Mouse (Mus musculus) left cerebral cortex, postnatal 36 days (tissue): Measurements from ENCODE around the gene Calcoco1. TPM values are rescaled to one million over a fixed set of nuclear protein-coding genes. Genes with fewer than 3 reads are reported as not detected.

Source experiments
- DNase-seq, 2 experiments: peaks; one replicate each; pipeline ENCODE4 v3.0.0; 2021 to 2022; ENCODE audit warnings: low spot score in 2 of 2, mixed read lengths in 1 of 2
- intact Hi-C: fragments of 180-260 bp; cut with DNase I; formaldehyde crosslinking; loops from one replicate; pipeline ENCODE4 v1.15.1; 2025
- total RNA-seq, 2 experiments: library from RNA; stranded (reverse); gene quantifications; 2 replicates each; pipeline ENCODE4 v1.2.3; 2021

The Calcoco1 gene
- 10 to 100 TPM; 70.8 to 82.0 TPM for total RNA-seq

DNA sequence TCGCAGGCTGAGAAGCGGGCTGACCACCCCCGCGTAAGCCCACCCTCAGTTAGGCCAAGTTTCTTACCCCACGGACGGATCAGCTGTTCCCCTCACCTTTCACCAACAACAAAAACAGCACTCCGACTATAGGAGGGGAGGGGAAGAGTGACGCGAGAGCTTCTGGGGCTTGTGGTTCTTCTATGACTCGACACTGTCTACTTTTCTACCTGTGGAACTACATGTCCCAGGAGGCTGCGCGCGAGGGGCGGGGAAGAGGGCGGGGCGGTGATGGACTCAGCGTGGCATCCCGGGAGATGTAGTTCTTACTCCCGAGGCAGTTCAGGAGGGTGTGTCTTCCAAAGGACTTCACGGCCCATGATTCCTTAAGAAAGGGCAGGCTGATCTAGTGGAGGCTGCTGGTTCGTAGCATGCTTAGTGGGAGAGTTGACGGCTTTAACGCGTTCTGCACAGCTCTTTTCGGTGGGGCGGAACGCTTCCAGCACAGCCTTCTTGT, at the start of gene Calcoco1:
TSS of gene Calcoco1 (minus strand) at position 199 of the 496 bp plus-strand sequence.
- DNase-seq = peak; percentile 91
- intact Hi-C loops = no loop called here

DNA sequence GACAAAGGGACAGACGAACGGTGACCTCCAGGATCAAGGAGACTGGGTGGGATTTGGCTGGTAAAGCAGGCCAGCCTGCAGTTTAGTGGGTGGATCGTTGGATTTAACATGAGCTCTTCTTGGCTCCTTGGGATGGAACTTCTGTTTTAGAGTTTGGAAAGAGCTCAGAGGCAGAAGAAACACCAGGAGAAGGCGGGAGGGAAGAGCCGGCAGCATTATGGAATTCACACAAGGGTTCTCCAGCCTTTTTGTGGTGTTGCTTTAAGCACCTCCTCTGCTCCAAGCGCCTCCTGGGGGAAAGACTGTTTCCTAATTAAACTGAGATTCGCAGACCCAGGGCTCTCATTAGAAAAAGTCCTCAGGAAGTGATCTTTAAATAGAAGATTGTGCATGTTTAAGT, 48.9 kb upstream of the Calcoco1 start:
- intact Hi-C loops = no loop called here
- DNase-seq = peak in 1 of 2 experiments; percentile 21

DNA sequence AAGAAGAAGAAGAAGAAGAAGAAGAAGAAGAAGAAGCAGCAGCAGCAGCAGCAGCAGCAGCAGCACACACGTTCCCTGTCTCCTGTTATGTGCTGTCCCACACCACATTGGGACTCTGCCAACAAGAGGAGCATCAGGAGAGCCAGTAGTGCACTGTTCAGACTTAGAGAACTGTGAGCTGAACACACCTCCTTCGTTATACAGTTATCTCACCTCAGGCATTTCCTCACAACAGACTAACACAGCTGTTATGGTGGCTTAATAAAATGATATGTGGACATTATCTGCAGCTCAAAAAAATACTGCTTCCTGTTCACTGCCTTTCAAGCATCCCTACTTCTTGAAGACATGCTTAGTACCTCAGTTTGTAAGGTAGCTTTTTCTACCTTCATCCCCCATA, 43.2 kb upstream of the Calcoco1 start:
- intact Hi-C loops = no loop called here
- DNase-seq = no peak

DNA sequence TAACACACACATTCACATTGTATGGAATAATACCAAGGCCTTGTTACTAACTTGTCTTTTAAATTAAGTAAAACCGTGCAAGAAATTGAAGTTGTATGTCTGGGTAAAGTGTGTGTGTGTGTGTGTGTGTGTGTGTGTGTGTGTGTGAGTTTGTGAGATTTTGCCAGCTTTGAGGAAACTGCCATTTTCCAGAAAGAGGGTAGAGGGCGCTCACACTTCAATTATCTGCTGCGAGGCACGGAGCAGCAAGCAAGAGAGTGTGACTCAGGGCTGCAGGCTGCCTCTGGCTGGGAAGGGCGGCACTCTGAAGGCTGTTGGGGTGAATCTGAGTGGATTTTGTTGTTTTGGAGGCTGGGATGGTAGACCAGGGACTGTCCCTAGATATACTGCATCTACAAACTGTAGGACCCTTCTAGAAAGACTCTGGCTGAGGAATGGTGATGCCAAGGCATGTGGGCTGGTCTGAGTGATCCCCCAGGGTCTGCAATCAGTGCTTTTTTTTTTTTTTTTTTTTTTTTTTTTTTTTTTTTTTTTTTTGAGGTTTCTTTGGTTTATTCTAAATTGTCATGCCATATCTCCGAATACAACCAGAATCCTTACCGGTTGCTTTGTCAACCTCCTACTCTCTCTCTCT, 39.9 kb upstream of the Calcoco1 start:
- DNase-seq = peak; percentile 55 to 56
- intact Hi-C loops = loop anchor here (2.0 to 5.0 kb wide), 4 partner anchors 47 to 415 kb away; no protein-coding TSS in a partner anchor

DNA sequence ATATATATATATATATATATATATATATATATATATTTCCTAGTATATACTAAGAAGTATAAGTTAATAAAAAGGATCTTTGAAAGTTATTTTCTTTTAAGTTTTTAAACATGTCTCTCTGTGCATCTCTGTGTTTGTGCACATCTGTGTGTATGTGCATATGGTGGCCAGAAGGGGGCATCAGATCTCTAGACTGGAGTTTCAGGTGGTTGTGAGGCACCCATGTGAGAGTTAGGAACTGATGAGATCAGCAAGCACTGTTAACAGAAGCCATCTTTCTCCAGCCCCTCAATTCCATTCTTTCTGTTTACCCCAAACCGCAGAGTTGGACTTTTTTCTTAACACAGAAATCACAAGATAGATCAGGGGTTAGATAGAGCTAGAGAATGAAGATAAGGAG, 35.7 kb upstream of the Calcoco1 start:
- intact Hi-C loops = no loop called here
- no peak for DNase-seq

DNA sequence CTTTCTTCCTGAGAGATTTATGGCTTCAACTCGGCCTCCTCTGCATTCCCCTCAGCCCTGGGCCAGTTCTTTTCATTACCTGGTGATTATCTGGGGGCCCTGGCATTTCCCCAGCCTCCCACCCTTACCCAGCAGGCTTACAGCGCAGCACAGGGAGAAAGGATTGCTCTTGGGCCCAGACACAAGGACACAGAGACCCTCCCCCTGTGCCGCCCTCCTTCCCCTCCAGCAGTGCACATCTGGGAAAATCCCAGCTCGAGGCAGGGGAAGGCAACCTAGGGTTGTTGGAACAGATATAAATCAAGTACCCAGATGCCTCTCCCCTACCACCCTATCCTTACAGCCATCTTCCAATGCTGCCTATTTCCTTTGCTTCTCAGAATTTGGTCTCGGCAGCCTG, 33.1 kb upstream of the Calcoco1 start:
- intact Hi-C loops = no loop called here
- DNase-seq = no peak

DNA sequence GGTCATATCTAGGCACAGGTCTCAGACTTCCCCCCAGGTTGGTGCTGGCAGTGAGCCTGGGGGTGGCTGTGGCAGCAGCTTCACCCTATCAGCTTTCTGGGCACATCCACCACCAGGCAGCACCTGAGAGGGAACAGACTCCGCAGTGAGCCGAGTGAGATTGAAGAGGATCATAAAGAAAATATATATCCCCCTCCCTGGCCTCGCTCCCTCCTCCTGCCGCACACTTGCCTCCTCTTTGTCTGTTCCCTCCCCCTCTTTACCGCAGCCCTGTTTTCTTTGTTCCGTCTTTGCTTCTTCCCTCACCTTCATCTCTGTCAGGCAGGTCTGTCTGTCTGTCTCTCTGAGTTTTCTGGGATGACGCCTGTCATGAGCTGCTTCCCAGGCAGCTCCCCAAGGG, 32.4 kb upstream of the Calcoco1 start:
- no peak for DNase-seq
- intact Hi-C loops = no loop called here

DNA sequence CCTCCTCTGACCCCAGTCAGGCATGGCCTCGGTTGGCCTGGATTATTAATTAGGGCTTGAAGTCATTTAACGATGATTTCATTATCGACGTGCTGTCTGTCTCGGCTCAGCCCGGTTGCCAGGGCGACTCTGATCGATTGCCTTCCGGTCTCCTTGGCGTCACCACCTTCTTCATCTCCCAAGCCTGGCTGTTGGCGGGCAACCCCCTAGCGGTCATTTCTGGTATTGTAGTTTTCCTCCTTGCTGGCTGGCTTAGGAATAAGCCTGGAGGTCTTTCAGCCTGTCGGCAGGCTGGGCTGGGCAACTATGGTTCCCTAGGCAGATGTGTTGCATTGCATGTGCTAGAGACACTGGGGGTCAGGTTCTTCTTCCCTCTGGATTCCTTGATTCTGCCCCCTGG, 31.2 kb upstream of the Calcoco1 start:
- intact Hi-C loops = no loop called here
- DNase-seq = no peak

DNA sequence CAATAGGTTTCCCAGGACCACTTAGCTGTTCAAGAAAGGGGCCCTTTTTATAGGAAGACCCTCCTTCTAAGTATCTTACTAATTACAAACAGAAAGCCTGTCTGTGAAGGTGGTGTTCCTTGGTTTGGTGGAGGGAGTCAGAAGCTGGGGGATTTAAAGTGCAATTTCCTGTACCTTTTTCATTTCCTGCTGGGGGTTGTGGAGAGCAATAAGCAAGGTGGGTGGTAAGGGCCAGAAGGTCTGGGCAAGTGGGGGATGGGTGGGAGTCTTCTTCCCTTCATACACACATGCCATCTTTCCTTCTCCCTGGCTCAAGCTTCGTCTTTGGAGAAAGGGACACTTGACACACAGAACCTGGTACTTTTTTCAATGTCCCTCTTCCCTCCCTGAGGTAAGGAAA, 30.2 kb upstream of the Calcoco1 start:
- intact Hi-C loops = no loop called here
- DNase-seq = no peak

DNA sequence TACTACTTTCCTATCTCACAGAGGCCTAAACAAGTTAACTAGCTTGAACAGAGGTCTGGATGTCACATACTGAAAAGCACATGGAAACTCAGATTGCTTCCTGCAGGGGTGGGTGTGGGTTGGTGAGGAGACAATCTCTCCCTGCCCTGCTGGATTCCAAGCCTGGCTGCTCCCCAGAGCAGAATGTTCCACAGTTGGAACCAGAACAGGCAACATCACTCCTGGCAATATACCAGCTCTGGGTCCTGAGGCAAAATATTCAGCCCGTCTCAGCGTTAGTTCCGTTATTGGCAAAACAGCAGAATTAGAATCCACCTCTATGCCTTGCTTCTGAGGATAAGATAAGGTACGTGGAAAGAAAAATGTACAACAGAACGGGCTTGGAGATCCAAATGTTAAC, 28.3 kb upstream of the Calcoco1 start:
- intact Hi-C loops = no loop called here
- no peak for DNase-seq

DNA sequence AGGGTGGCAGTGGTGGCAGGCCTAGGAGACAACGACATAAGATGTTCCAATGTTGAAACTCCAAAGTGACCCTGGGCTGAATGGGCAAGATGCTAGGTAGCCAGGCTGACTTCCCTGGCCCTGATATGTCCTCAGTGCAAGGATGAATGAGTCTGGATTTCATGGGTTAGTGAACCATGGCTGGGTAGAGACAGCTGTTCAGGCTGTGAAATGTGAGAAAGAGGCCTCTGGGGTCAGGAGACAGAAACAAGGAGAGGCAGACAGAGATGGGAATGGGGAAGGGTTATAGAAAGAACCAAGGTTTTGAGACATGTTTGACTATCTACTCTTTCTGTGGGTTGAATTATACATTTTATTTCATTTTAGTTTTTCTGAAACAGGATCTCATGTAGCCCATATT, 27.1 kb upstream of the Calcoco1 start:
- no peak for DNase-seq
- intact Hi-C loops = loop anchor here (10.0 kb wide), 1 partner anchor 556 kb away; no protein-coding TSS in a partner anchor

DNA sequence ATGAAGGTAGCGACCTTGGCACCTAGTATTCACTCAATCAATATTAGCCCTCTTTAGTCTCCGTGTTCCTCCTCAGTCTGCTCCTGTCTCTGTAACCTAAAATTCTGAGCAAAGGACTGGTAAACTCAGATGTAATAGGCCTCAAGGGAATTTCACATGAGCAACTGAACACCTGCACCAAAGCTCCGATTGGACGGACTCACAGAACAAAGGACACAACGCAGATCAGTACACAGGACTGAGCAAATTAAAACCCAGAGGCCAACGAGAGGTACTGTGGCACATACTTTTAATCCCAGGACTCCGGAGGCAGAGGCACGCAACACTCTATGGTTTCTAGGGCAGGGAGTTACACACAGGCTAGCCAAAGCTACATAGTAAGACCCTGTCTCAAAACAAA, 25.9 kb upstream of the Calcoco1 start:
- intact Hi-C loops = loop anchor here (10.0 kb wide), 1 partner anchor 557 kb away; no protein-coding TSS in a partner anchor
- no peak for DNase-seq

DNA sequence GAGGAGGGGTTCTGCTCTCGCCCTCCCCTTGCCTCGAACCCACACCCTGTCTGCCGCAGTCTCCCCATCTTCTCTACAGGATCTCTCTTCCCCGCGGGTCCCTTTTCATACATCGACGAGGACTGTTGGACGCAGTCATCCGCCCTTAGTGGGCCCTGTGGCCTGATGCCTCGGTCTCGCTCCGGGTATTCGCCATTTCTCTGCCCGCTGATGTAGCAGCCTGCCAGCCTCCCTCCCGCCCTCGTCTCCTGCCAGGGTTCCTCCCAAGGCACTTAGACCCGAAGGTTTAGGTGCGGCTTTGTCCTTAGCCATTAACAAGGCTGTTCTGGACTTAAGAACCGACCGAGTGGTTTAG, 25.3 kb upstream of the Calcoco1 start:
- intact Hi-C loops = loop anchor here (10.0 kb wide), 1 partner anchor 558 kb away; no protein-coding TSS in a partner anchor
- no peak for DNase-seq

DNA sequence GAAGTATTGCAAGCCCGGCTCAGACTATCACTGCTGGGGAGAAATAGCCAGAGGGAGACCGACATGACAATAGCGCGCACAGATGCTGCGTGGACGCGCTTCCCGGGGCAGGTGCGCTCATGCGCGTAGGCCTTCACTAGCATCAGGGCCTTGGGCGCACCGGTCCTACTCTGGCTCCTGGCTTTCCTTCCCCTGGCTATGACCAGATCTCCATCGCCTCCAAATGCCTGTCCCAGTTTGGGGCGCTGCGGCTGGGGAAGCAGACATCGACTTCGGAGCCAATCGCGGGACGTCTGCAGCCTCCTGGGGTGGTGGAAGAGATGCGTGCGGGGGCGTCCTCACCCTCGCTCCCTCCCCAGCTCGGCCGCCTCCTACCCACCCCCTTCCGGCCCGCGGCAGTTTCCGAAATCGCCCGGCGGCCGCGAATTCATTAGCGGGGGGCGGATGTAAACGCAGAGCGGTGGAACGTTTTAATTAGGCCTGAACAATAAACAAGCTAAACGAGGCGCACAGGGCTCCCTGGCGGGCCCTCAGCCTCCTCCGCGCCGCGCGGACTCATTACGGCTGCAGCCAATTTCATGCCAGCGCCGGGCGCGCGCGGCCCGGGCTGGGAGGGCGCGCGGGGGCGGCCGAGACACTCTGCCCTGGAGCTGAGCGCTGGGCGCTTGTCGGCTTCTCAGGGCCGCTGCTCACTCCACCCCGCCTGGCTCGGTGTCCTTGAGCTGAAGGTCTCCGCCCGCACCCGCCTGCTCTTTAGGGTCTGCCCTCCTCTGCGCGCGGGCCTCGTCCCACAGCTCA, 24.7 kb upstream of the Calcoco1 start:
- intact Hi-C loops = loop anchor here (10.0 kb wide), 1 partner anchor 558 kb away; no protein-coding TSS in a partner anchor
- peak; percentile 77 to 78 for DNase-seq

DNA sequence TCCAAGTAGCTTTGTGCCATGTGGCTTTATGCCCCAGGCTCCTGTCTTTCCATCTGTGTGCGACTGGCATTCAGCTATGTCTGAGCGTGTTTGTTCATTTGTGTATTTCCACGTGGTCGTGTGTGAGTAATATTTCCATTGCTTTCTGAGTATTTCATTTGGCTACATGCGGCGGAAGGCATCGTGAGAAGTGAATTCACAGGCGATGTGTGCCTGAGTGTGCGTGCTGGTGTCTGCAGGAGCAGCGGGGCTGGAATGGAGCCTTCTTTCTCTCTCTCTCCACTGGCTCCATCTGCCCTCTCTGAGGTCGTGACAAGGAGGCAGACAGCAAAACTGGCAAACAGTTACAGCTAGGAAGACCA, 24.1 kb upstream of the Calcoco1 start:
- DNase-seq = no peak
- intact Hi-C loops = loop anchor here (10.0 kb wide), 1 partner anchor 559 kb away; no protein-coding TSS in a partner anchor

DNA sequence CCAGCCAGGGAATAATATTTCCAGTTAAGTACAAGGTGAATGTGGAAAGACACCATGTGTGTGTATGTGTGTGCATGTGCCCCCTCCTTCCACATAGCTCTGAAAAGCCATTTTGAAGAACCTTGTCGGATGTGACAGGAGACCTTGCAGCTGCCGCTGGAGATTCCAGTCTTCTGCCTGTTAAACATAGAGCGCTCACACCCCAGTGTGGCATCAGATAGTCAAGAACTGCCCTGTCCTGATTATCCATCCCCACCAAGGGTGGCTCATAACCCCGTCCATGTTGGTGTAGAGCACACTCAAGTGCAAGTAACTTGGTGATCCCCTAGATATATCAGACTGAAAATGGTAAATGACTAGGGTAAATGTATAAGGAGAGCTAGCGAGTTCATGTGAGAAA, 23.4 kb upstream of the Calcoco1 start:
- intact Hi-C loops = loop anchor here (10.0 kb wide), 1 partner anchor 559 kb away; no protein-coding TSS in a partner anchor
- DNase-seq = no peak

DNA sequence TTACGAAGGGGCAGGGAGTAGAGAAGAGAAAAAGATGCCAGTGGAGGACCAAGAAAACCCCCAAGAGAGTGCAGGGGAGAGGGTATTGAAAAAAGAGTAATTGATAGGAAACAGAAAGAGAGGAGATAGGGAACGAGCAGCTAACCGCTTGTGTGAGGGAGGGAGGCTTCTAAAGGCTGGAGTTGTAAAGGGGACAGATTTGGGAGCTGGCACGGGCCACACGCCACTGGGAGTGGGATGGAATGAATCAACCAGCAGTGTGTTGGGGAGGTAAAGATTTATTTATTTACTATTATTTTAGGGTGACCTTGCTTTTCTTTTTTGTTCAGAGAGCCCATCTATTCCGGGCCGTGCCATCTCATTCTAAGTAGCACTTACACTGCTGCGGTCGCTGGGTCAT, 22.9 kb upstream of the Calcoco1 start:
- intact Hi-C loops = loop anchor here (10.0 kb wide), 1 partner anchor 560 kb away; no protein-coding TSS in a partner anchor

DNA sequence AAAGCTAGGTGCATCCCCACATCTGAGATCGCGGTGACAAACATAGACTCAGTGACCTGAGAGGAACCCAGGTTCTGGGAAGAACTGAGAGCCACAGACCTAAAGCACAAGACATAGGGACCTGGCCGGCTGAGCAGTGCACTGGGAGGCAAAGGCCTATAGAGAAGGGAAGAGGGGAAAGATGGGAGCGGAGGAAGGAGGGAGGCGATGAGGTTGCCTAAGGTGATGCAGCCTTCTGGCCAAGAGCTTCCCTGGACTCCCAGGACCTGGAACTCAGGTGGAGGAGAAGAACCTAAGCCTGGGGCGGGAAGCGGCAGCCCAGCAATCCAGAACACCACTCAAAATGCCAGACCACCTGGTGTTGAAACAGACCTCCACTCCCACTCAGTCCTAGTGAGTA, 22.4 kb upstream of the Calcoco1 start:
- DNase-seq = no peak

More for the DNA sequence above, 22.9 kb upstream of the Calcoco1 start:
- DNase-seq = no peak

DNA sequence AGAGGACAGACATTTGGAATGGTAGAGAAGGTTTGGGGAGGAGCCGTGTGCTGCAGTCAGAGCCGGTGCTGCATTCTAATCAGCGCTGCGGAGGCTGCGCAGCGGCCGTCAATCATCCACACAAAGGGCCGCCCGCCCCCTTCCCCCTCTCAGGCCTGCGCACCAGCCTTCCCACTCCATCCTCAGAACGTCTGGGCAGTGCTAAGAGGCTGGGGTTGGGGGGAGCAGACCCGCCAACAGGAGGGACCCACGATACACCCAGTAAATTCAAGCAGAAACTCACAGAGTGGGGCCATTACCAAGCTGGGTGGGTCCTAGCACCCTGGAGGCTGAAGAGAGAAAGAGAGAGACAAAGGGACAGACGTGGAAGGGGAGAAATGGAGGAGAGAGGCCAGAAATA, 22.0 kb upstream of the Calcoco1 start:
- peak in 1 of 2 experiments; percentile 56 for DNase-seq
- intact Hi-C loops = loop anchor here (10.0 kb wide), 1 partner anchor 561 kb away; no protein-coding TSS in a partner anchor

More for the DNA sequence above, 22.4 kb upstream of the Calcoco1 start:
- intact Hi-C loops = loop anchor here (10.0 kb wide), 1 partner anchor 560 kb away; no protein-coding TSS in a partner anchor

DNA sequence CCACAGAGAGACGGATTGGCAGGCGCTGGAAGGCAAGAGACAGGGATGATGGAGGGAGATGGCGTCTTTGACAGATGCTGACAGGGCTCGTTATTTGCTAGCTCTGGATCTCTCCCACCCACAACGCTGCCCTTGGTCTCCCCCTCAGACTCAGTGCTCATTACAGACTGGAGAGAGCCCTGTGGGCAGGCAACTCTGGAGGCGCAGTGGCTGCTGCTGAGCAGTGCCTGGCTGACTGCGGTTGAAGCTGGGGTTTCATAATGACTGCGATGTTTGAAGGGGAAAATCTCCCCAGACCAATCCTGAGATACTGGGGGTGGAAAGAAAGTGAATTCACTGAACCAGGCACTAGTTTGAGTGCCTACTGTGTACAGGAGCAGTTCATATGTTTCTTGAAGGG, 21.2 kb upstream of the Calcoco1 start:
- intact Hi-C loops = loop anchor here (10.0 kb wide), 1 partner anchor 562 kb away; no protein-coding TSS in a partner anchor
- no peak for DNase-seq
